Mouse (Mus musculus) heart, embryonic 15.5 days (tissue): ENCODE measurements around the gene Lzic. TPM values are rescaled to one million over a fixed set of nuclear protein-coding genes. Genes with fewer than 3 reads are reported as not detected.
A peak's percentile ranks its signal among the peaks of the same experiment; 100 is the strongest.

Experiments used
- ATAC-seq: fragments of 200-750 bp; cut with Nextera tagmentation; replicated peaks from 2 replicates; pipeline ENCODE4 v1.8.0; 2017; ENCODE audit warnings: low read depth, moderate TSS enrichment; ENCODE audit not compliant: insufficient number of reproducible peaks, insufficient read depth, low FRiP score
- H3K27ac ChIP-seq: fragments of 300-500 bp; sonication (generic); 2 replicates; pipeline ENCODE4 v1.5.1; 2015; ENCODE audit warnings: mild to moderate bottlenecking, inconsistent platforms
- H3K27me3 ChIP-seq: fragments of 300-500 bp; sonication (generic); 2 replicates; pipeline ENCODE4 v1.6.1; 2015; ENCODE audit warnings: inconsistent platforms
- H3K36me3 ChIP-seq: fragments of 300-500 bp; sonication (generic); 2 replicates; pipeline ENCODE4 v1.6.1; 2015; ENCODE audit warnings: mild to moderate bottlenecking, inconsistent platforms
- H3K4me1 ChIP-seq: fragments of 300-500 bp; sonication (generic); replicated peaks from 2 replicates; pipeline ENCODE4 v1.6.1; 2015; ENCODE audit warnings: inconsistent platforms
- H3K4me2 ChIP-seq: fragments of 300-500 bp; sonication (generic); 2 replicates; pipeline ENCODE4 v1.6.1; 2015; ENCODE audit warnings: inconsistent platforms, mild to moderate bottlenecking, moderate library complexity
- H3K4me3 ChIP-seq: fragments of 300-500 bp; sonication (generic); 2 replicates; pipeline ENCODE4 v1.5.1; 2015; ENCODE audit warnings: mild to moderate bottlenecking, inconsistent platforms
- H3K9ac ChIP-seq: fragments of 300-500 bp; sonication (generic); 2 replicates; pipeline ENCODE4 v1.6.1; 2015; ENCODE audit warnings: mild to moderate bottlenecking, inconsistent platforms
- H3K9me3 ChIP-seq: fragments of 300-500 bp; sonication (generic); replicated peaks from 2 replicates; pipeline ENCODE4 v1.6.1; 2016; ENCODE audit warnings: inconsistent platforms
- WGBS: fragments of 180-500 bp; shearing (Covaris S2); methylation state at CpG from one replicate; pipeline ENCODE4 v1.1.7; 2015; ENCODE audit warnings: mixed read lengths; 5-methylcytosine and 5-hydroxymethylcytosine counted together
- microRNA-seq: library from miRNA; unstranded; fragments of <30 nt; microRNA quantifications from one replicate; pipeline ENCODE4, GENCODE M21; 2016
- polyA plus RNA-seq: library from polyadenylated mRNA; unstranded; fragments of >200 nt; fragmentation: Nextera tagmentation; extraction: Ambion mirVana; gene quantifications from 2 replicates; pipeline ENCODE4 v1.2.1, GENCODE M21; 2015

Gene Lzic
- polyA plus RNA-seq, 1 experiment from 2014 or later: 29.8 TPM

DNA sequence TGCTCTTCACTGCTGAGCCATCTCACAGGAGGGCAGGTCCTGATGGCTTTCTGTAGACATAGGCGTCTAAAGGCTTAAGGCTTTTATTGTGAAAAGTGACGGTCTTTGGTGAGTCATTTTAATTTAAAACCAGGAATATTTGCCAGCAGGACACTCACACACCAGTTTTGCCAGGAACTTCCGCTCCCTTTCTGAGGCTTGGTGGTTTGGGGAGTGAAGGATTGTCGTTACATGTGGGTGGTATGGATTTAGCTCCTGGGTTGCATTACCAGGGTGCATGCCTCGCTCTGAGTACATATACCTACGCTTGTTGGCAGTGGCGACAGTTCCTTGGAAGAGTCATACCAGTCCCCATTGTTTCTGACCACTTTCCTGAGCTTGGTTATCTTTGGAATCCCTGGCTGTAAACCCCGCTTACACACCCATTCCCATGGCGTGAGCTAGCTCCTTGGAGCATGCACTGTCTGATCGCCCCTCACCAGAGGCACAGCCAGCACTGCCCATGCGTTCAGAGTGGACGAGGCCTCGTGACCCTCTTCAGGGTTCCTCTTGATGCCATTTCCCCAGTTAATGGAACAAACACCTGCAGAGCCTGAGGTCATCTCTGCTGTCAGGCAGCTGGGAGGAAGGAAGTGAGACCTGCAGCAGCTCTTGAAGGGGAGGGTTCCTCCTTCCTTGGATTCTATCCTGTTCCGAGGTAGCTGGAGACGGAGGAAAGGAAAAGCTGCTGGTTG is 42.8 kb downstream of the Lzic start:
- ATAC-seq: no peak
- H3K4me2 ChIP-seq: no peak overlapping the region
- 64% methylated on average over 15 of the region's 15 CpGs for WGBS
- no peak overlapping the region for H3K9ac ChIP-seq
- H3K36me3 ChIP-seq: no peaks in the 10 kb centered on the region
- no peaks in the 10 kb centered on the region for H3K27me3 ChIP-seq
- H3K9me3 ChIP-seq: no peaks in the 10 kb centered on the region
- H3K4me3 ChIP-seq: no peak overlapping the region
- peaks cover 56% of the 10 kb centered on the region for H3K4me1 ChIP-seq
- peak overlapping the region; percentile 28 for H3K27ac ChIP-seq

DNA sequence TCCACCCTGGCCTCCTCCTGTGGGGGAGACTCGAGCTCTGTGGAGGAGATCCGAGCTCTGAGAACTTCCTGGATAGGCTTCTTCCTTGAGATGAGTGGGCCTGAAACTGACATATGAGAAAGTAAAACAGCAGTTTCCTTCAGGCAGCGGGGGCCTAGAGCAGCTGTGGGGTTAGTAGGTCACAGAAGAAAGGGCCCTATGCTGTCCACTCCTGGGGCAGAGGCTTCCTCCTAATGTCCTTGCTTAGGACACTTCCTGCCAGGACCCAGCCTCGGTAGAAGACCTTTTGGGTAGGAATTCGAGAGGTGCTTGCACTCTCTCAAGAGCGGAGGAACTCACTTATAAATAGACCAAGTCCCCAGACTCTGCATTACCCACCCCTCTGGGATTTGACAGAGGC is 44.7 kb downstream of the Lzic start:
- H3K36me3 ChIP-seq: no peaks in the 10 kb centered on the region
- no peak overlapping the region for H3K4me2 ChIP-seq
- 37% methylated on average over 6 of the region's 6 CpGs for WGBS
- no peak overlapping the region for H3K9ac ChIP-seq
- no peak for ATAC-seq
- peaks cover 50% of the 10 kb centered on the region for H3K4me1 ChIP-seq
- no peaks in the 10 kb centered on the region for H3K27me3 ChIP-seq
- no peak overlapping the region for H3K4me3 ChIP-seq
- peak overlapping the region; percentile 61 for H3K27ac ChIP-seq
- no peaks in the 10 kb centered on the region for H3K9me3 ChIP-seq

DNA sequence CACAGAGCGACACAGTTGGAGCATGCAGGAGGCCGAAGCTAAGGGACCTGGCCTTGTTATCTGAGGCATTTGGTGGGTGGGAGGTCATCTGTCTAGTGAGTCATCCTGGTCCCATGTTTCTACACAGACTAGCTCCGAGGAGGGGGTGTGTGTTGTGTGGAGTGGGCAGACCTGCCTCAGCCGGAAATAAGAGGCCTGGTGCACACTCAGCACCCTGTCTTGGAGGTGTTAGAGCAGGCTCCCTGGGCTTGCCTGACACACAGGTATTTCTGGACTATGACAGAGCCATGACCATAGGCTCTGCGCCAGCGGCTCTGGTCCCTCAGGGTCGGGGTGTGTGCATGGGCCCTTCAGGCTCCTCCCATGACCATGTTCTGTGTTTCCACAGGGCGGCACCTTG is 54.4 kb downstream of the Lzic start:
- WGBS: 24% methylated on average over 8 of the region's 8 CpGs
- H3K4me1 ChIP-seq: peaks cover 20% of the 10 kb centered on the region
- H3K36me3 ChIP-seq: no peaks in the 10 kb centered on the region
- H3K9me3 ChIP-seq: no peaks in the 10 kb centered on the region
- H3K4me3 ChIP-seq: no peak overlapping the region
- ATAC-seq: peak; percentile 89
- no peaks in the 10 kb centered on the region for H3K27me3 ChIP-seq
- peak overlapping the region; percentile 72 for H3K27ac ChIP-seq
- peak overlapping the region; percentile 5; the same call in 1 of the 2 replicates for H3K4me2 ChIP-seq
- H3K9ac ChIP-seq: 0 out of 2 replicates have a peak overlapping the region, but pooled peaks have one; percentile 11

DNA sequence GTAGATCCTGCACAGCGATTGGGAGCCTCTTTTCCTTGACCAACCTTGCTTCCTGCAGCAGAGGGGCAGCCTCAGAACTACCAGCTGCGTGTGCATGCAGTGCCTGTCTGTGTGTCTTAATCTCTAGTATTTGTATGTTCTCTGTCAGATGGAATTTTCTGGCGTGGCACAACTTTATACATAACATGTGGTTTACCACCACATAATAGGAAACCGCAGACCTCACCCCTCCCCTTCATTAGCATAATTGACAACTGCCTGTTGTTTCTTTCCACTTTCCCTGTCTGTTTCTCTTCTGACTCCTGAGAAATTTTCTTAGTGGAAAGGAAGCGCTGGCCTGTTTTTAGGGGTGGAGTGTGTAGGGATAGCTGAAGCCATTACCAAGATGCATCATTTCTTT is 56.9 kb downstream of the Lzic start:
- Histone ChIP-seq H3K9me3 (no peaks in the 10 kb centered on the region), H3K4me2 (no peak overlapping the region), H3K36me3 (peaks cover 5% of the 10 kb centered on the region; the same call in 1 of the 2 replicates), H3K4me3 (no peak overlapping the region), H3K27me3 (no peaks in the 10 kb centered on the region), H3K9ac (no peak overlapping the region), H3K27ac (no peak overlapping the region), H3K4me1 (peaks cover 20% of the 10 kb centered on the region)
- 57% methylated on average over 5 of the region's 5 CpGs for WGBS
- no peak for ATAC-seq

DNA sequence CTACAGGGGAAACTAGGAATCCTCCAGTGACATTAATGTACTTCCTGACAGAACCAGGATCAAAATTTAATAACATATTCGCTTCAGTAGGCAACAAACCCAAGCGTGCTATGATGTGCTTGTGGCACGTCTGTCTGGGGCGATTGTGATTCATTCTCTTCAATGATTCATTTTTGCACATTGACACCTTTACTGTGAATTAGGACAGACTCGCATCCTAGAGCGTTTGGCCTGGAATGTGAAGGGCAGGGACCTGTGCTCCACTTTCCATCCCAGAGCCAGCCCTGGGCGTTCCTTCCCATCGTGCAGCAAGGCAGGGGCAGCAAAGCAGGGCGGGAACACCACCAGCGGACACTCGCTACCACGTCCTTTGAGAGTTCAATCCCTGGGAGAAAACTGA is 57.4 kb downstream of the Lzic start:
- Histone ChIP-seq H3K4me1 (peaks cover 20% of the 10 kb centered on the region), H3K4me3 (no peak overlapping the region), H3K27me3 (no peaks in the 10 kb centered on the region), H3K27ac (no peak overlapping the region), H3K4me2 (no peak overlapping the region), H3K36me3 (peaks cover 5% of the 10 kb centered on the region; the same call in 1 of the 2 replicates), H3K9me3 (no peaks in the 10 kb centered on the region), H3K9ac (no peak overlapping the region)
- WGBS: 80% methylated on average over 12 of the region's 12 CpGs
- ATAC-seq: no peak

DNA sequence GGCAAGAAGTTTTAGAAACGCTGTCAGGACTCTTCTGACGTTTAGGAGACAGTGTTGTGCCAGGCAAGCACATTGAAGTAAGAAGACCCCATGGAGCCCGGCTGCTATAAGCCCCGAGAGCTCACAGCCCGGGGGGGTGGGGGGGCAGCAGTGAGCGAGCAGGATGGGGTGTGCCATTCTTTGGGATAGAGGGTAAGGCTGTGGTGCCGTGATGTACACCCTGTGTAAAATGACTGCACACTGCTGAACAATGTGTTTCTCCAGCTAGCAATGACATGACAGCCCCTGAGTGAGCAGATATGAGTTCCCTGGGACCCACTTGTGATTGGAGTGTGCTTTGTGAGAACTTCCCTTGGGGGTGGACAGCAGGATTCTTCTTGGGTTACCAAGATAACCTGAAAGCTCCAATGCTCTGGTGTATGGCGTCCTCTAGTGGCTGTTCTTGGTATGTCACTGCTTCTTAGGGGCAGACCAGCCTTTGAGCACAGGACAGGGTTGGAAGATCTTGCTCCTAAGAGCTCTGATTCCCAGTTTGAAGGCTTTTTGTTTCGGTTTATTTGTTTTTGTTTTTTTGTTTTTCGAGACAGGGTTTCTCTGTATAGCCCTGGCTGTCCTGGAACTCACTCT is 58.0 kb downstream of the Lzic start:
- peaks cover 20% of the 10 kb centered on the region for H3K4me1 ChIP-seq
- peaks cover 5% of the 10 kb centered on the region; the same call in 1 of the 2 replicates for H3K36me3 ChIP-seq
- H3K27me3 ChIP-seq: no peaks in the 10 kb centered on the region
- H3K9me3 ChIP-seq: no peaks in the 10 kb centered on the region
- 38% methylated on average over 10 of the region's 10 CpGs for WGBS
- no peak overlapping the region for H3K4me3 ChIP-seq
- H3K27ac ChIP-seq: no peak overlapping the region
- ATAC-seq: no peak
- no peak overlapping the region for H3K9ac ChIP-seq
- H3K4me2 ChIP-seq: no peak overlapping the region

DNA sequence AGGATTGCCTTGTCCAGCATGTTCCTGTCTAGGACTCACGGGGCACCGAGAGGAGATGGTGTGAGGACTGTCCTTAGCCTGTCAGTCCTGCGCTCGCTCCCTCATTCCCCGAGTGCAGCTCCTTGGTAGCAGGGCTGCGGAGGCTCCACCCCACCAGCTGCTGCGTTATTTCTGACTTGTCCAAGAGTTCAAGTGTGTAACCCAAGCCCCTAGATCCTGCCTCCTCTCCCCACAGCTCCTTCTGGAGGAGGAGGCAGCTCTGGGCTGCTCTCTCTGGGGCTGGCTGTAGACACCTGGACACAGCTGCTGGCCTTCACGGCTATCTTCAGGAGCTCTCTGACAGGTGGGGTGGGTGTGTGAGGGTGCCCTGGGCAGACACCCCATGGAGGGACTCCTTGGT is 59.9 kb downstream of the Lzic start:
- 75% methylated on average over 8 of the region's 8 CpGs for WGBS
- no peaks in the 10 kb centered on the region for H3K27me3 ChIP-seq

More for the DNA sequence above, 59.9 kb downstream of the Lzic start:
- no peak overlapping the region for H3K27ac ChIP-seq
- no peak overlapping the region for H3K4me2 ChIP-seq
- no peak for ATAC-seq
- no peak overlapping the region for H3K9ac ChIP-seq
- peaks cover 5% of the 10 kb centered on the region; the same call in 1 of the 2 replicates for H3K36me3 ChIP-seq
- H3K9me3 ChIP-seq: no peaks in the 10 kb centered on the region
- H3K4me3 ChIP-seq: no peak overlapping the region
- H3K4me1 ChIP-seq: peaks cover 9% of the 10 kb centered on the region

Small RNAs within 50 kb of the gene (microRNA-seq; reads per million reads assigned to microRNA genes)
- not detected for gene Mir5616

Other genes with a start within 250 kb of the Lzic start
- gene Kif1b, start 177.5 kb upstream of the Lzic start, polyA plus RNA-seq: 39.4 and 42.8 TPM in 2 replicates
- 27.2 and 35.6 TPM in 2 replicates for gene Ube4b, start 58.5 kb upstream of the Lzic start, polyA plus RNA-seq
- gene Rbp7, start 30.3 kb upstream of the Lzic start, polyA plus RNA-seq: 7.8 and 13.6 TPM in 2 replicates
- gene Tmem274, start 7.9 kb upstream of the Lzic start, polyA plus RNA-seq: 0.35 and 0.48 TPM in 2 replicates
- gene Nmnat1, start within 50 bp of the Lzic start, polyA plus RNA-seq: 11.5 and 12.7 TPM in 2 replicates
- gene Ctnnbip1, start 33.0 kb downstream of the Lzic start, polyA plus RNA-seq: 34.7 and 38.0 TPM in 2 replicates
- 21.3 and 32.1 TPM in 2 replicates for gene Clstn1, start 101.2 kb downstream of the Lzic start, polyA plus RNA-seq
- 3.1 and 8.4 TPM in 2 replicates for gene Pik3cd, start 217.3 kb downstream of the Lzic start, polyA plus RNA-seq